Mouse (Mus musculus): Measurements from ENCODE around the gene Atg4a-ps. TPM values are rescaled to one million over a fixed set of nuclear protein-coding genes. Genes with fewer than 3 reads are reported as not detected.

Gene Atg4a-ps
- polyA plus RNA-seq, 1 experiment from 2014 or later: 0.19 TPM

GRCm38 (mm10) chr3:103601561-103601960 is 44.3 kb downstream of the Atg4a-ps start:
- Histone ChIP-seq H3K27me3 (ENCODE audit: control insufficient read depth, insufficient read depth, low read depth, low read length) (no peaks in the 10 kb centered on the region), H3K4me1 (ENCODE audit: control insufficient read depth, low read depth, low read length) (no peaks in the 10 kb centered on the region), H3K27ac (ENCODE audit: low read length) (no peak overlapping the region), H3K4me3 (ENCODE audit: low read depth, low read length) (no peak overlapping the region), H3K36me3 (ENCODE audit: control insufficient read depth, insufficient read depth) (no peaks in the 10 kb centered on the region), H3K4me2 (ENCODE audit: low read depth, low read length) (no peak overlapping the region), H3K9ac (ENCODE audit: low read depth, low read length) (no peak overlapping the region), H3K9me3 (replicated peaks; ENCODE audit: control insufficient read depth, low read length) (no peaks in the 10 kb centered on the region)
- ATAC-seq (ENCODE audit: low read depth): no peak
- WGBS (ENCODE audit: insufficient replicate concordance): 50% methylated on average over 1 of the region's 1 CpGs

- H3K27me3 ChIP-seq (ENCODE audit: control insufficient read depth, insufficient read depth, low read depth, low read length): no peaks in the 10 kb centered on the region
- no peak overlapping the region for H3K27ac ChIP-seq (ENCODE audit: low read length)
- 49% methylated on average over 7 of the region's 7 CpGs for WGBS (ENCODE audit: insufficient replicate concordance)
- H3K4me2 ChIP-seq (ENCODE audit: low read depth, low read length): no peak overlapping the region
- H3K9ac ChIP-seq (ENCODE audit: low read depth, low read length): no peak overlapping the region
- ATAC-seq (ENCODE audit: low read depth): no peak
- no peaks in the 10 kb centered on the region for H3K9me3 ChIP-seq (replicated peaks; ENCODE audit: control insufficient read depth, low read length)
- H3K36me3 ChIP-seq (ENCODE audit: control insufficient read depth, insufficient read depth): no peaks in the 10 kb centered on the region
- no peaks in the 10 kb centered on the region for H3K4me1 ChIP-seq (ENCODE audit: control insufficient read depth, low read depth, low read length)
- H3K4me3 ChIP-seq (ENCODE audit: low read depth, low read length): no peak overlapping the region
Measured at GRCm38 (mm10) chr3:103601011-103601410, 44.9 kb downstream of the Atg4a-ps start.

DNA sequence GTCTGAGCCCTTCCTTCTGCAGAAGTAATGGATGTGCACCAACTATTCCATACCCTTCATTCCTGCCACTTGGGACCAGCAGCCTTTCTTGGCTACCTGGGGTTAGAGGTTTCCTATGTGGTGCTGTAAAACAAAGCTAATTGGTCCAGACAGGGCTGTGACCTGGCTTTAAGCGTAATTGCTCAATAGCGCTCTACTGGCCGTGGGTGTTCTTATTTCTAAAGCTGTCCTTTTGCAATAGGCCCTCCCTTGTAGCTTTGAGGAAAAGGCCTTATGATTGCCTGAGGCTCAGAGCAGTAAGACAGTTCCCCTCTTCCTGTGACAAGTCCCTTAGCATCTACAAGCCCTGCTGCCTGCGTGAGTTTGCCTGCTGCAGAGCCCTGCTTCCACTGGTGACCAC is 48.3 kb downstream of the Atg4a-ps start:
- ATAC-seq (ENCODE audit: low read depth): no peak
- H3K27me3 ChIP-seq (ENCODE audit: control insufficient read depth, insufficient read depth, low read depth, low read length): no peaks in the 10 kb centered on the region
- no peaks in the 10 kb centered on the region for H3K9me3 ChIP-seq (replicated peaks; ENCODE audit: control insufficient read depth, low read length)
- no peak overlapping the region for H3K27ac ChIP-seq (ENCODE audit: low read length)
- 62% methylated on average over 4 of the region's 4 CpGs for WGBS (ENCODE audit: insufficient replicate concordance)
- H3K4me1 ChIP-seq (ENCODE audit: control insufficient read depth, low read depth, low read length): no peaks in the 10 kb centered on the region
- no peaks in the 10 kb centered on the region for H3K36me3 ChIP-seq (ENCODE audit: control insufficient read depth, insufficient read depth)
- H3K9ac ChIP-seq (ENCODE audit: low read depth, low read length): no peak overlapping the region
- no peak overlapping the region for H3K4me2 ChIP-seq (ENCODE audit: low read depth, low read length)
- H3K4me3 ChIP-seq (ENCODE audit: low read depth, low read length): no peak overlapping the region

GRCm38 (mm10) chr3:103595271-103595810 is 50.5 kb downstream of the Atg4a-ps start:
- no peaks in the 10 kb centered on the region for H3K36me3 ChIP-seq (ENCODE audit: control insufficient read depth, insufficient read depth)
- H3K27ac ChIP-seq (ENCODE audit: low read length): no peak overlapping the region
- no peaks in the 10 kb centered on the region for H3K9me3 ChIP-seq (replicated peaks; ENCODE audit: control insufficient read depth, low read length)
- no peak overlapping the region for H3K9ac ChIP-seq (ENCODE audit: low read depth, low read length)
- 63% methylated on average over 7 of the region's 7 CpGs for WGBS (ENCODE audit: insufficient replicate concordance)
- no peaks in the 10 kb centered on the region for H3K27me3 ChIP-seq (ENCODE audit: control insufficient read depth, insufficient read depth, low read depth, low read length)
- no peaks in the 10 kb centered on the region for H3K4me1 ChIP-seq (ENCODE audit: control insufficient read depth, low read depth, low read length)
- no peak for ATAC-seq (ENCODE audit: low read depth)
- H3K4me2 ChIP-seq (ENCODE audit: low read depth, low read length): no peak overlapping the region
- no peak overlapping the region for H3K4me3 ChIP-seq (ENCODE audit: low read depth, low read length)

Small RNA genes lying within 50 kb of the gene (microRNA-seq; reads per million reads assigned to microRNA genes)
- not detected for gene Gm25325

Other genes starting within 250 kb of the Atg4a-ps start
- gene Syt6, start 70.8 kb downstream of the Atg4a-ps start, polyA plus RNA-seq (2015; fragmentation: Nextera tagmentation; extraction: Ambion mirVana): 0.02 TPM in 1 of 2 replicates, not detected in the other
- 1.8 and 2.0 TPM in 2 replicates for gene Olfml3, start 91.9 kb upstream of the Atg4a-ps start, polyA plus RNA-seq (2015; fragmentation: Nextera tagmentation; extraction: Ambion mirVana)
- not detected in 2 replicates for gene Gm10964, start 93.3 kb upstream of the Atg4a-ps start, polyA plus RNA-seq (2015; fragmentation: Nextera tagmentation; extraction: Ambion mirVana)
- gene Hipk1, start 145.5 kb upstream of the Atg4a-ps start, polyA plus RNA-seq (2015; fragmentation: Nextera tagmentation; extraction: Ambion mirVana): 15.3 and 16.4 TPM in 2 replicates
- 24.1 and 28.5 TPM in 2 replicates for gene Dclre1b, start 163.4 kb upstream of the Atg4a-ps start, polyA plus RNA-seq (2015; fragmentation: Nextera tagmentation; extraction: Ambion mirVana)
- 15.2 and 15.9 TPM in 2 replicates for gene Ap4b1, start 163.5 kb upstream of the Atg4a-ps start, polyA plus RNA-seq (2015; fragmentation: Nextera tagmentation; extraction: Ambion mirVana)
- gene Gm43064, start 163.5 kb upstream of the Atg4a-ps start, polyA plus RNA-seq (2015; fragmentation: Nextera tagmentation; extraction: Ambion mirVana): 0.70 and 1.1 TPM in 2 replicates
- 1.5 and 1.7 TPM in 2 replicates for gene Bcl2l15, start 186.5 kb upstream of the Atg4a-ps start, polyA plus RNA-seq (2015; fragmentation: Nextera tagmentation; extraction: Ambion mirVana)
- gene Ptpn22, start 213.7 kb upstream of the Atg4a-ps start, polyA plus RNA-seq (2015; fragmentation: Nextera tagmentation; extraction: Ambion mirVana): 3.0 and 3.8 TPM in 2 replicates

Data from liver, embryonic 16.5 days (tissue).